Mouse (Mus musculus): ENCODE data around the gene Nckipsd. TPM values are rescaled to one million over a fixed set of nuclear protein-coding genes. Genes with fewer than 3 reads are reported as not detected.

Gene Nckipsd
- total and polyA plus RNA-seq, 3 experiments, result 4.1 to 5.6 (median 4.7) TPM

DNA sequence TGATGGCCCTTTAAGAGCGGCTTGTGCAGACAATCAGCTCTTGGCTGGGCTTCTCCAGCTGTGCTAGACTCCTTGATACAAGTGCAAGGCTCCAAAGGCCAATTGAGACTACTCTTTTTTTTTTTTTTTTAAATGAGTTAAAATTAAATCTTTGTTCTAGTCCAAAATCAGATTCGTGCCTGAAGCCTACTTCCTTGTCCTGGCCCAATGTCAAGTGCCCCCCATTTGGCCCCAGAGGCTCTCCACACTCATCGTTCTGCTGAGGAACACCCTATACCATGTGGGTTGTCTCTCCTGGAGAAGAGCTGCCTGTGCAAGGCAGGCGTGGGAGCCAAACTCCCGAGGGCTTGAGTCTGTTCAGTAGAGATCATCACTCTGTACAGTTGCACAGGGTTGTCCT lies 27.2 kb upstream of the Nckipsd start:
- H3K36me3 ChIP-seq (replicated peaks), result peaks cover 6% of the 10 kb centered on the region
- no peak for ATAC-seq (ENCODE audit: extremely low read depth, insufficient number of reproducible peaks, low FRiP score, poor library complexity, severe bottlenecking)
- H3K4me1 ChIP-seq (ENCODE audit: insufficient read depth, low read depth, low read length), result peaks cover 39% of the 10 kb centered on the region
- peaks cover 3% of the 10 kb centered on the region for H3K27me3 ChIP-seq (ENCODE audit: insufficient read depth, low read length)
- no peak for TF ChIP-seq TAL1 (conservative IDR thresholded peaks at IDR 0.05; ENCODE audit: low read depth, low read length)
- no peak for TF ChIP-seq GATA2 (IDR thresholded peaks at IDR 0.05; ENCODE audit: borderline replicate concordance, low read depth, low read length)
- TF ChIP-seq CTCF (IDR thresholded peaks at IDR 0.05; ENCODE audit: low read depth, low read length), result no peak
- no peak for TF ChIP-seq POLR2AphosphoS5 (IDR thresholded peaks at IDR 0.05; ENCODE audit: insufficient replicate concordance, low read depth, low read length)
- no peak for TF ChIP-seq GATA1 (IDR thresholded peaks at IDR 0.05; ENCODE audit: borderline replicate concordance, low read length)
- H3K9me3 ChIP-seq (replicated peaks), result no peaks in the 10 kb centered on the region
- no peak overlapping the region for H3K4me3 ChIP-seq (ENCODE audit: low read depth, low read length)
- DNase-seq (ENCODE audit: low spot score), result no peak

DNA sequence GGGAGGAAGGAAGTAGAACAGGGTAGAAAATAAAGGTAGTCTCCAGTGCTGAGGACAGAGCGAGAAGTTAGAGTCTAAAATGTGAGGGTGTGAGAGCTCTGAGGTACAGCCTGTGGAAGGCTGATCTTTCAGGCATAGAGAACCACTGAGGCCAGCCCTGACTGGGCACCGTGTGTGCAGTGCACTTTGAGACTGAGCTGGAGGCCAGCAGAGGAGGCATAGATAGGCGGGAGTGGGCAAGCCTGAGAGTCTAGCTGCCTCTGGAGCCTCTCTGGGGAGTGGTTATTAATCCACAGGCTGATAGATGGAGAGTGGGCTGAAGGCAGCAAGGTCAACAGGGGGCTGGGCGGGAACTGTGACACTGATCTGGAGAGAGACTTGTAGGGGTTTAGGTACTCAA lies 26.3 kb upstream of the Nckipsd start:
- Histone ChIP-seq H3K4me1 (ENCODE audit: insufficient read depth, low read depth, low read length) (peaks cover 39% of the 10 kb centered on the region), H3K27me3 (ENCODE audit: insufficient read depth, low read length) (peaks cover 3% of the 10 kb centered on the region)
- no peak for ATAC-seq (ENCODE audit: extremely low read depth, insufficient number of reproducible peaks, low FRiP score, poor library complexity, severe bottlenecking)

DNA sequence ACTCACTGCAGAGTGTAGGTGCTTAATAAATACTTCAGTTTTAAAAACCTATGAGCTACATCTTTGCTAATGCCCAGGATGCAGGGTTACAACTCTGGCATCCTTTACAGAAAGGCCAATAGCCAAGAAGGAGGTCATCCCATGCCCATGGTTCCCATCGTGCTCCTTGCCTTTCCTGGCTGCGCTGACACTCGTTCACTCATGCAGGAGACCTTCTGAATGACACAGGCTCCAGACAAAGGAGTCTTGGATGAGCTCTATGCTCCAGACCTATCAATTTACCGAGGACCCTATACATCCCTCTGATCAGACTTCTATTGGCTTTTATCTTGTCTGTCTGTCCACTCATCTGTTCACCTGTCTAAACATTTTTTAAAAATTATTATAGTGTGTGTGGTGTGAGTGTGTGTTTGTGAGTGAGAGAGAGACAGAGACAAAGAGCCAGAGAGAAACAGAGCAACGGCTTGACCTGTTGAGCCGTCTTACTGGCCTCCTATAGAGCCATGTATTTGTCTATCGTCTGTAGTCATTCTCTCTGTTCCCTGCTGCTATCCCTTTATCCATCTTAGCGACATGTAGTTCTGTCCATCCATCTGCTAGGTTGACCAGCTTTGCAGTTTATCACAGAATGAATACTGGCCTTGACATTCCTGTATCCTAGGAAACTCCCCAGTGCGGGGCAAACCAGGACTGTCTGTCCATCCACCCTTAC lies 25.2 kb upstream of the Nckipsd start:
- Histone ChIP-seq H3K4me3 (ENCODE audit: low read depth, low read length) (peak overlapping the region; percentile 80), H3K4me1 (ENCODE audit: insufficient read depth, low read depth, low read length) (peaks cover 40% of the 10 kb centered on the region), H3K36me3 (replicated peaks) (peaks cover 24% of the 10 kb centered on the region), H3K27me3 (ENCODE audit: insufficient read depth, low read length) (peaks cover 3% of the 10 kb centered on the region), H3K9me3 (replicated peaks) (no peaks in the 10 kb centered on the region)
- TF ChIP-seq CTCF (IDR thresholded peaks at IDR 0.05; ENCODE audit: low read depth, low read length), result no peak
- no peak for TF ChIP-seq GATA2 (IDR thresholded peaks at IDR 0.05; ENCODE audit: borderline replicate concordance, low read depth, low read length)
- TF ChIP-seq TAL1 (conservative IDR thresholded peaks at IDR 0.05; ENCODE audit: low read depth, low read length), result no peak
- no peak for TF ChIP-seq GATA1 (IDR thresholded peaks at IDR 0.05; ENCODE audit: borderline replicate concordance, low read length)
- no peak for TF ChIP-seq POLR2AphosphoS5 (IDR thresholded peaks at IDR 0.05; ENCODE audit: insufficient replicate concordance, low read depth, low read length)
- DNase-seq (ENCODE audit: low spot score) (no peak), ATAC-seq (ENCODE audit: extremely low read depth, insufficient number of reproducible peaks, low FRiP score, poor library complexity, severe bottlenecking) (no peak)

More for the DNA sequence above, 26.3 kb upstream of the Nckipsd start:
- Histone ChIP-seq H3K36me3 (replicated peaks) (peaks cover 15% of the 10 kb centered on the region), H3K9me3 (replicated peaks) (no peaks in the 10 kb centered on the region), H3K4me3 (ENCODE audit: low read depth, low read length) (no peak overlapping the region)
- DNase-seq (ENCODE audit: low spot score), result no peak
- TF ChIP-seq POLR2AphosphoS5 (IDR thresholded peaks at IDR 0.05; ENCODE audit: insufficient replicate concordance, low read depth, low read length), result no peak
- no peak for TF ChIP-seq TAL1 (conservative IDR thresholded peaks at IDR 0.05; ENCODE audit: low read depth, low read length)
- no peak for TF ChIP-seq CTCF (IDR thresholded peaks at IDR 0.05; ENCODE audit: low read depth, low read length)
- no peak for TF ChIP-seq GATA1 (IDR thresholded peaks at IDR 0.05; ENCODE audit: borderline replicate concordance, low read length)
- no peak for TF ChIP-seq GATA2 (IDR thresholded peaks at IDR 0.05; ENCODE audit: borderline replicate concordance, low read depth, low read length)

DNA sequence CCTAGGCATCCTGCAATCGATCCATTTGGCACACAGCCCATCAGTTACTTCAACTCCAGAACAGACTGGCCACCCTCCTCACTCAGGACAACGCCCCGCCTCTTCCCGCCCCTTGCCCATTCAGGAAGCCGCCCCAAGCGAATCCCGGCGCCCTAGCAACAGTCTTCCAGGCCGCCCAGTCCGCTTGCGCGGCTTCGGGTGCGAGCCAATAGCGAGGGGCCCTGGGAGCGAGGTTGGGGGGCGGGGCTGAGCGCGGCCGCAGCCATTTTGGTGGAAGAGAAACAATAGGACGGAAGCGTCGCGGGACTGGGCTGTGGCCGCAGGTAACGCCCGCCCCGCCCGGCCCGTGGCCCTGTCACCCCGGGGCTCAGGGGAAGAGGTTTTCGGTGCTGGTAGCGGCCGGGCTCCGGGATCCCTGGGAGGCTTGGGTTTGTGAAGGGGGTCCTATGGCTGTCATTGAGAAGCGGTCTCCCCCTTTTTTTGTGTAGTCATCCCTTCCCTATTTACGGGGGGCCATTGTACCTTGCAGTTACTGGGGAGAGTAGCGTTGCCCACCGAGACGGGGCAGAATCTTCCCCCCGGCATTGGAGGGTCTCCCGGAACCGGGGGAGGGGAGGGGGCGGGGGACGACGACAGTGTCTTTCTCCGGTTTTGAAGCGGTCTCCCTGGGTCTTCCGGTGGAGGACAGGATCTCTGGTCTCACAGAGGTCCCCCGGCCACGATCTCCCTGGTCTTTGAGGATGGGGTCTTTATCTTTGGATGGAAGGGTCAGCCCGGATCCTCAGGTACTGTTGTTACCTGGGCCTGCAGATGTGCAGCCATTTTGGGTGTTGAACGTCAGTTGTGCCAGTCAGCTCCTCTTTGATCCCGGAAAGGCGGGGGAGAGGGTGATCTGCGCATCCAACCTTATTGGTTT lies 24.4 kb upstream of the Nckipsd start, which contains the start of gene Ip6k2:
Gene Ip6k2 (plus strand): TSS at position 249 of the 916 bp plus-strand sequence.
- H3K27me3 ChIP-seq (ENCODE audit: insufficient read depth, low read length), result peaks cover 3% of the 10 kb centered on the region
- no peaks in the 10 kb centered on the region for H3K9me3 ChIP-seq (replicated peaks)
- peak; percentile 97 for DNase-seq (ENCODE audit: low spot score)
- peaks cover 48% of the 10 kb centered on the region for H3K4me1 ChIP-seq (ENCODE audit: insufficient read depth, low read depth, low read length)
- peaks cover 32% of the 10 kb centered on the region for H3K36me3 ChIP-seq (replicated peaks)
- ATAC-seq (ENCODE audit: extremely low read depth, insufficient number of reproducible peaks, low FRiP score, poor library complexity, severe bottlenecking), result peak; percentile 99
- TF ChIP-seq TAL1 (conservative IDR thresholded peaks at IDR 0.05; ENCODE audit: low read depth, low read length) (no peak), POLR2AphosphoS5 (IDR thresholded peaks at IDR 0.05; ENCODE audit: insufficient replicate concordance, low read depth, low read length) (no peak), CTCF (IDR thresholded peaks at IDR 0.05; ENCODE audit: low read depth, low read length) (no peak), GATA2 (IDR thresholded peaks at IDR 0.05; ENCODE audit: borderline replicate concordance, low read depth, low read length) (no peak), GATA1 (IDR thresholded peaks at IDR 0.05; ENCODE audit: borderline replicate concordance, low read length) (no peak)
- peak within 1 kb of the TSS; percentile 80 for H3K4me3 ChIP-seq (ENCODE audit: low read depth, low read length)

DNA sequence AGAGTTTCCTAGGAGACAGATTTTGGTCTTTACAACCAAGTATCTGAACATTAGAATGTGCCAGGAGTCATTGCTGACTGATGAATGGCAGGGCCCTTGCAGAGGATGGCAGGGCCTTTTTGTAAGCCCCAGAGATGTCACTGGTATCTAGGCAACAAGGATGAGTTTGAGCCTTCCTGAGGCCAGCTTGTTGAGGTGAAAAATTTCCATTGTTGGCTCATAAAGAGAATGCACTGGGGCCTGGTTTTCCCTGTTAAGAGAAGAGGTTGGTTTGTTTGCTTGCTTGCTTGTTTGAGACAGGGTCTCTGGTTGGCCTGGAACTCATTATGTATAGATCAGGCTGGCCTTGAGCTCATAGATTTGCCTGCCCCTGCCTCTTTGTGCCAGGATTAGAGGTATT lies 22.8 kb upstream of the Nckipsd start:
- Histone ChIP-seq H3K4me1 (ENCODE audit: insufficient read depth, low read depth, low read length) (peaks cover 50% of the 10 kb centered on the region), H3K36me3 (replicated peaks) (peaks cover 44% of the 10 kb centered on the region), H3K4me3 (ENCODE audit: low read depth, low read length) (no peak overlapping the region), H3K27me3 (ENCODE audit: insufficient read depth, low read length) (no peaks in the 10 kb centered on the region), H3K9me3 (replicated peaks) (no peaks in the 10 kb centered on the region)
- DNase-seq (ENCODE audit: low spot score) (no peak), ATAC-seq (ENCODE audit: extremely low read depth, insufficient number of reproducible peaks, low FRiP score, poor library complexity, severe bottlenecking) (no peak)
- TF ChIP-seq GATA1 (IDR thresholded peaks at IDR 0.05; ENCODE audit: borderline replicate concordance, low read length) (no peak), CTCF (IDR thresholded peaks at IDR 0.05; ENCODE audit: low read depth, low read length) (no peak), TAL1 (conservative IDR thresholded peaks at IDR 0.05; ENCODE audit: low read depth, low read length) (no peak), POLR2AphosphoS5 (IDR thresholded peaks at IDR 0.05; ENCODE audit: insufficient replicate concordance, low read depth, low read length) (no peak), GATA2 (IDR thresholded peaks at IDR 0.05; ENCODE audit: borderline replicate concordance, low read depth, low read length) (no peak)

DNA sequence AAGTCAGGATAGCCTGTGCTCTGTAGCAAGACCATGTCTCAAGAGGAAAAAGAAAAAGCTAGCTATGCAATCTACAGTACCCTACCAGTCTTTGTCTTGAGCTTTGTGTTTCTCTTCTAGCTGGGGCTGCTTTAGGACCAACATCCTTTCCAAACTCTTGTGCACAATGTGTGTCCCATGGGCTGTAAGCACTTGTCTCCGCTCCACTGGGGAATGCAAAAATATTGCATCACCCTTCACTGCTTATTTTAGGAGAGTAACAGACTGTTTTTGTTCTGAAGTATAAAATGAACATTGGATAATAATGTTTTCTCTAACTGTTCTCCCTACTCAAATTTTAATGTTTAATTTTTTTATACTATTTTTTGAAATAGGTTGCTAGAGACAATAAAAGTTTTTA lies 21.7 kb upstream of the Nckipsd start:
- TF ChIP-seq TAL1 (conservative IDR thresholded peaks at IDR 0.05; ENCODE audit: low read depth, low read length), result no peak
- TF ChIP-seq GATA2 (IDR thresholded peaks at IDR 0.05; ENCODE audit: borderline replicate concordance, low read depth, low read length), result no peak
- Histone ChIP-seq H3K27me3 (ENCODE audit: insufficient read depth, low read length) (no peaks in the 10 kb centered on the region), H3K4me1 (ENCODE audit: insufficient read depth, low read depth, low read length) (peaks cover 54% of the 10 kb centered on the region), H3K4me3 (ENCODE audit: low read depth, low read length) (no peak overlapping the region), H3K36me3 (replicated peaks) (peaks cover 54% of the 10 kb centered on the region), H3K9me3 (replicated peaks) (no peaks in the 10 kb centered on the region)
- no peak for ATAC-seq (ENCODE audit: extremely low read depth, insufficient number of reproducible peaks, low FRiP score, poor library complexity, severe bottlenecking)
- no peak for DNase-seq (ENCODE audit: low spot score)

Data from G1E (cell line).